Mouse (Mus musculus): Measurements from ENCODE around the gene Adh7. TPM values are rescaled to one million over a fixed set of nuclear protein-coding genes. Genes with fewer than 3 reads are reported as not detected.

The Adh7 gene
- polyA plus RNA-seq, 1 experiment: 0.08 TPM

DNA sequence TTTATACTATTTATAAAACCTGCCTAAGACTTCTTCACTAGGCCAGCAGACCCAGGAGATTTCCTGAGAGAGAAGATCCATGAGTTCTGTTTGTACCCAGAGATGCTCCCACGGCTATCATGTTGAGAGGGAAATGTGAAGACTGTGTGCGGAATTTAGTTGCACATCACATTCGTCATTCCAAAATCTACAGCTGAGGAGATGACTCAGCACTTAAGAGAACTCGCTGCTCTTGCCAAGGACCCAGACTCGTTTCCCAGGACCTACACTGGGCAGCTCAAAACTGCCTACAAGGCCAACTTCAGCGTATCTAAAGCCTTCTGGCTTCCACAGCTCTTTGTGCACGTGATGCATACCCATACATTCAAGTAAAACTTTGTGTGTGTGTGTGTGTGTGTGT lies 25.3 kb upstream of the Adh7 start:
- H3K27me3 ChIP-seq (ENCODE audit: control insufficient read depth, insufficient read depth, low read length): no peaks in the 10 kb centered on the region
- no peaks in the 10 kb centered on the region for H3K4me1 ChIP-seq (ENCODE audit: control insufficient read depth, insufficient read depth, insufficient read length, low read length)
- H3K36me3 ChIP-seq (ENCODE audit: control insufficient read depth, insufficient read depth, low read length): no peaks in the 10 kb centered on the region
- TF ChIP-seq CTCF (IDR thresholded peaks at IDR 0.05; ENCODE audit: extremely low read depth, insufficient read length, insufficient replicate concordance, low read depth, low read length): no peak
- TF ChIP-seq POLR2A (IDR thresholded peaks at IDR 0.05; ENCODE audit: low read depth, low read length): no peak
- no peak overlapping the region for H3K27ac ChIP-seq (ENCODE audit: insufficient read depth, low read depth, low read length)
- WGBS: 77% methylated on average over 7 of the region's 7 CpGs
- H3K4me3 ChIP-seq (ENCODE audit: low read depth, low read length): no peak overlapping the region

DNA sequence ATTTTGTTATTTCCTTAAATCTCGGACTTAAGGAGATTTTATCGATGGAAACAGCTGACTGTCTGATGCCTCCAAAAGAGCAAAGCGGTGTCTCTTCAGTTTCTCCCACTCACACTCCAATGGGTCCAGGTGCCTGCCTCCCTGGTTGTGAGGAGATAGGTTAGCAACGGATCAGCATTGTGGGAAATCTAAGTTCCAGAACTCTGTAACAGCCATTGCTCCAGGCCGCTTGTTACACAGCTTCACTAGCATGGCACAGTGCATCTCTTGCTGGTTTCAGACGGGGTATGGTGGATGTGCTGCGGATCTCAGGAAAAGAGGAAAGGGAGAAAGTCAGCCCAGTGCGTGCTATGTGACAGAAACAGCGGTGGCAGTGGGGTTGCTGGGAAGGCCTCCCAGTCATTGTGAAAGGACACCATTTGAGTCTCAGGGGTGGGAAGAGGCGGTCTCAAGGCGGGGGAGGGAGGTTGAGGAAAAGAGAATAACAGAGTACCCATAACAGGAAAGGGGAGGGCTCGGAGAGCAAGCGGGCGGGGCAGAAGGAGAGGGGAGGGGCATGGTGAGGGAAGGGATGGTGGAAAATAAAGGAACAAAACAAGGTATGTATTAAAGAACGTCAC lies 23.8 kb upstream of the Adh7 start, which contains the start of gene 4930579F01Rik:
Gene 4930579F01Rik (minus strand): TSS at position 143 of the 620 bp plus-strand sequence.
- H3K27ac ChIP-seq (ENCODE audit: insufficient read depth, low read depth, low read length): no peak within 1 kb of the TSS
- no peaks in the 10 kb centered on the region for H3K27me3 ChIP-seq (ENCODE audit: control insufficient read depth, insufficient read depth, low read length)
- no peaks in the 10 kb centered on the region; the same call in 1 of the 2 replicates for H3K4me1 ChIP-seq (ENCODE audit: control insufficient read depth, insufficient read depth, insufficient read length, low read length)
- WGBS: 77% methylated on average over 15 of the region's 15 CpGs
- H3K4me3 ChIP-seq (ENCODE audit: low read depth, low read length): no peak within 1 kb of the TSS
- TF ChIP-seq POLR2A (IDR thresholded peaks at IDR 0.05; ENCODE audit: low read depth, low read length) (no peak), CTCF (IDR thresholded peaks at IDR 0.05; ENCODE audit: extremely low read depth, insufficient read length, insufficient replicate concordance, low read depth, low read length) (no peak)
- H3K36me3 ChIP-seq (ENCODE audit: control insufficient read depth, insufficient read depth, low read length): no peaks in the 10 kb centered on the region

DNA sequence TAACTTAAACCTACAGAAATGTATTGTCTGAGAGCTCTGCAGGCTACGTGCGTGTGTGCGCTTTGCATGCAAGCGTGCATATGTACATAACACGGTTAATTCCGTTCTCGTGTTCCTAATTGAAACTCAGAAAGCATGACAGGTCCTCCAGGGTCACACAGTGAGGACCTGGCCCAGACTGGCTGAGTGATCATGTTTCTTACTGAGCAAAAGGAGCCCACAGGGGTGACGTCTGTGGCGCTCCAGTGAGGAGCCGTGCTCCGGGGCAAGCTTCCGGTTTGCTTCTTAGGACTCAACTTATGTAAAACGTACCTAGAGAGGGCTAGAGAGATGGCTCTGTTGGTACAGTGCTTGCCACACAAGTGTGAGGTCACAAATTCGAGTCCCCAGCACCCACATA lies 20.5 kb upstream of the Adh7 start:
- H3K4me1 ChIP-seq (ENCODE audit: control insufficient read depth, insufficient read depth, insufficient read length, low read length): no peaks in the 10 kb centered on the region; the same call in 1 of the 2 replicates
- no peak for TF ChIP-seq POLR2A (IDR thresholded peaks at IDR 0.05; ENCODE audit: low read depth, low read length)
- TF ChIP-seq CTCF (IDR thresholded peaks at IDR 0.05; ENCODE audit: extremely low read depth, insufficient read length, insufficient replicate concordance, low read depth, low read length): no peak
- no peak overlapping the region for H3K4me3 ChIP-seq (ENCODE audit: low read depth, low read length)
- no peaks in the 10 kb centered on the region for H3K27me3 ChIP-seq (ENCODE audit: control insufficient read depth, insufficient read depth, low read length)
- no peak overlapping the region for H3K27ac ChIP-seq (ENCODE audit: insufficient read depth, low read depth, low read length)
- H3K36me3 ChIP-seq (ENCODE audit: control insufficient read depth, insufficient read depth, low read length): no peaks in the 10 kb centered on the region
- 86% methylated on average over 14 of the region's 14 CpGs for WGBS

DNA sequence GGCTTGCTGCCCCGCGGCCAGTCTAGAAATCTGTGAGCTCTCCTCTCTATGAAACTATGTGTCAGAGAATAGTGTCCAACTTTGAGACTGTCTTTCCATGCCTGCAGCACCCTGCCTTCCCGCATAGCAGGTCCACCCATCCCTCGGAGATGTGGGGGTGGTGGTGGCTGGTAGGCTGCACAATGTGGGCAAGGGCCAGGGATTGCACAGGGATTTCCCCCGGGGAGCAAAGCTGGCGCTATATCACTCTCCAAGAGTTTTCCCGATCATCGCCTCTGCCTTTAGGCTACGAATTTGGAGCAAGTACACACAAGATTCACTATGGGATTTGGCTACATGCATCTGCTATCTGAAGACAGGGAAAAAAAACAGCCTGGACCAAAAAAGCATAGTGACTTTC lies 20.0 kb upstream of the Adh7 start:
- no peaks in the 10 kb centered on the region for H3K27me3 ChIP-seq (ENCODE audit: control insufficient read depth, insufficient read depth, low read length)

DNA sequence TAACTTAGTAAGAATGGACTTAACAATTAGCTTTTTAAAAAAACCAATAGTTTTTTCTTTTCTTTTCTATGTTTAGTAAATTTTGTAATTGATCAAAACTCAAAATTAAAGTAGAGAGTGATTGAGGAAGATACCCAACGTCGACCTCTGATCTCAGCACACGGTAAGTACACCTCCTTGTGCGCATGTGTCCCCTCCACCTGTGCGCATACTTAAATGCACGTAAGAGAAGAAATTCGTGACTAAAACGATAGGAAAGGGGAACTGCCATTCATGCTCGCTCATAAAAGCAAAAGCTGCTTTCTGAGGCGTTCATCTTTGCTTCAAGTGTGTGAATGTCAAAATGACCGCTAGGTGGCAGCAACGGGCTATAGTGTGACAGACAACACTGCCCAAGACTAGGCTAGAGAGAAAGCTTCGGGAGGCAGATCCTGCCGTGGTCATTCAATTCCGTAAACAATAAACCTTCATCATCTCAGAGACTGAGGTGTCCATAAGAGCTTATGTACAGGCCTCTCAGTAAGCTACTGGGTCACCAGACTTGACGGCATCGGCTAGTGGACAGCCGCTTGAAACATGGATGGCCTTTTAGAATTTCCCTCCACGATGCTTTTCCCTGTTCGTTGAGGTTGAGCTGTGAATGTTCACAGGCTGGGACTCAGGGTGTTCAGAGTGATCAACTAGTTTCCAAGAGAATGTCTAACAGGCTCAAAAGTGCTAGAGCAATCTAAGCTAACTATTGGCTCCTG lies 19.4 kb upstream of the Adh7 start:
- 24% methylated on average over 20 of the region's 20 CpGs for WGBS
- peak; percentile 77; the same call in 1 of the 2 replicates for TF ChIP-seq CTCF (IDR thresholded peaks at IDR 0.05; ENCODE audit: extremely low read depth, insufficient read length, insufficient replicate concordance, low read depth, low read length)
- no peak for TF ChIP-seq POLR2A (IDR thresholded peaks at IDR 0.05; ENCODE audit: low read depth, low read length)
- H3K27me3 ChIP-seq (ENCODE audit: control insufficient read depth, insufficient read depth, low read length): no peaks in the 10 kb centered on the region
- no peak overlapping the region for H3K27ac ChIP-seq (ENCODE audit: insufficient read depth, low read depth, low read length)
- no peaks in the 10 kb centered on the region; the same call in 1 of the 2 replicates for H3K4me1 ChIP-seq (ENCODE audit: control insufficient read depth, insufficient read depth, insufficient read length, low read length)
- H3K4me3 ChIP-seq (ENCODE audit: low read depth, low read length): no peak overlapping the region
- no peaks in the 10 kb centered on the region for H3K36me3 ChIP-seq (ENCODE audit: control insufficient read depth, insufficient read depth, low read length)

More for the DNA sequence above, 20.0 kb upstream of the Adh7 start:
- Histone ChIP-seq H3K36me3 (ENCODE audit: control insufficient read depth, insufficient read depth, low read length) (no peaks in the 10 kb centered on the region), H3K27ac (ENCODE audit: insufficient read depth, low read depth, low read length) (no peak overlapping the region), H3K4me1 (ENCODE audit: control insufficient read depth, insufficient read depth, insufficient read length, low read length) (no peaks in the 10 kb centered on the region; the same call in 1 of the 2 replicates), H3K4me3 (ENCODE audit: low read depth, low read length) (no peak overlapping the region)
- WGBS: 68% methylated on average over 9 of the region's 9 CpGs
- TF ChIP-seq CTCF (IDR thresholded peaks at IDR 0.05; ENCODE audit: extremely low read depth, insufficient read length, insufficient replicate concordance, low read depth, low read length): no peak
- TF ChIP-seq POLR2A (IDR thresholded peaks at IDR 0.05; ENCODE audit: low read depth, low read length): no peak

DNA sequence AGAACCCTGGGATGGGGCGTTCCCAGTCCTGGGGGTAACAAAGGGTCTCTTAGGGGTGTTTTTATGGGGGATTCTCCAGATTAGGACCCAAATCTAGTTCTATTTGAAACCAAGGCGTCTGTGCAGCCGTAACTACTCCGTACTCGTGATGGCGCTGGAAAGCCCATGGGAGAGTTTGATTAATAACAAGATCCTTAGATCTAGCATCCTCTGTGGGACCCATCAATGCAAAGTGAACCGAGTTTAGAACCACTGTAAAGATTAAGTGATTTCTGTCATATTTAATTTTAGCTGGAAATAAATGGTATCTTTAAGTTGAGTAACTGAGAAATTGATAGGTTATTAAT lies 18.9 kb upstream of the Adh7 start:
- TF ChIP-seq POLR2A (IDR thresholded peaks at IDR 0.05; ENCODE audit: low read depth, low read length) (no peak), CTCF (IDR thresholded peaks at IDR 0.05; ENCODE audit: extremely low read depth, insufficient read length, insufficient replicate concordance, low read depth, low read length) (no peak)
- no peaks in the 10 kb centered on the region for H3K36me3 ChIP-seq (ENCODE audit: control insufficient read depth, insufficient read depth, low read length)
- H3K27ac ChIP-seq (ENCODE audit: insufficient read depth, low read depth, low read length): no peak overlapping the region
- no peak overlapping the region for H3K4me3 ChIP-seq (ENCODE audit: low read depth, low read length)
- H3K27me3 ChIP-seq (ENCODE audit: control insufficient read depth, insufficient read depth, low read length): no peaks in the 10 kb centered on the region
- H3K4me1 ChIP-seq (ENCODE audit: control insufficient read depth, insufficient read depth, insufficient read length, low read length): no peaks in the 10 kb centered on the region; the same call in 1 of the 2 replicates
- WGBS: 81% methylated on average over 7 of the region's 7 CpGs

DNA sequence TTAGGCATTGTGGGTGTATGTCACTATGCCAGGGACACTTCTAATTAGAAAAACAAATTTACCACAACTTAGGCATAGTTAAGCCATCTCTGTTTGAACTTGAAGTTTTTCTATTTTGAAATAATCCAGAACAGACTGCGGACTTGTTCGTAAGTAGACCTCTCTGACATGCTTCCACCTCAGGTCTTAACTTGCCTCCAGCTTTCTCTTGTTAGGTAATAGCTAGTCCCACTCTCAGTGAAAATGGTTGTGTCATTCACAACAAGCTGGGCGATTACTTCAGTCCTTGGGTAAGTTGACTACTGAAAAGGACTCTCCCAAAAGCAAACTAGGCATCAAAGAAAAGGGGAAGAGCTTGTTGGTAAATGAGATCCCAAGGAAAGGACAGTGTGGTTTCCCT lies 8.7 kb upstream of the Adh7 start:
- Histone ChIP-seq H3K36me3 (ENCODE audit: control insufficient read depth, insufficient read depth, low read length) (no peaks in the 10 kb centered on the region), H3K27ac (ENCODE audit: insufficient read depth, low read depth, low read length) (no peak overlapping the region), H3K4me1 (ENCODE audit: control insufficient read depth, insufficient read depth, insufficient read length, low read length) (no peaks in the 10 kb centered on the region), H3K27me3 (ENCODE audit: control insufficient read depth, insufficient read depth, low read length) (no peaks in the 10 kb centered on the region), H3K4me3 (ENCODE audit: low read depth, low read length) (no peak overlapping the region)
- 95% methylated on average over 3 of the region's 3 CpGs for WGBS
- TF ChIP-seq POLR2A (IDR thresholded peaks at IDR 0.05; ENCODE audit: low read depth, low read length): no peak
- TF ChIP-seq CTCF (IDR thresholded peaks at IDR 0.05; ENCODE audit: extremely low read depth, insufficient read length, insufficient replicate concordance, low read depth, low read length): no peak

Measured in small intestine, adult 2 months (tissue).